Mouse (Mus musculus): ENCODE data around the gene Pick1. TPM values are rescaled to one million over a fixed set of nuclear protein-coding genes. Genes with fewer than 3 reads are reported as not detected.
A peak's percentile ranks its signal among the peaks of the same experiment; 100 is the strongest.
"Not testable (repeated sequence)": the region's sequence is repeated elsewhere in the genome, so short reads cannot be mapped to it uniquely, and the experiment has no call there.

Pick1 gene
- total RNA-seq, 2 experiments from 2014 or later = 55.7 to 57.8 TPM

- H3K4me3 ChIP-seq = no peak overlapping the region
- TF ChIP-seq CTCF (IDR thresholded peaks at IDR 0.05) = no peak
- DNase-seq (ENCODE audit: extremely low spot score in 1 of 2, low spot score in 2 of 2) = no peak
- intact Hi-C loops (cut with DNase I) = no loop called here
- peak overlapping the region; percentile 25; the same call in 1 of the 2 replicates for H3K27ac ChIP-seq
Observed at GRCm38 (mm10) chr15:79201491-79202150, 27.4 kb upstream of the Pick1 start.

GRCm38 (mm10) chr15:79202575-79202974, 26.4 kb upstream of the Pick1 start:
- no peak overlapping the region for H3K4me3 ChIP-seq
- intact Hi-C loops (cut with DNase I) = no loop called here
- DNase-seq (ENCODE audit: extremely low spot score in 1 of 2, low spot score in 2 of 2) = no peak
- H3K27ac ChIP-seq = peak overlapping the region; percentile 30; the same call in 1 of the 2 replicates
- TF ChIP-seq CTCF (IDR thresholded peaks at IDR 0.05) = no peak

- no peak for TF ChIP-seq CTCF (IDR thresholded peaks at IDR 0.05)
- intact Hi-C loops (cut with DNase I) = no loop called here
- Histone ChIP-seq H3K27ac (no peak overlapping the region), H3K4me3 (no peak overlapping the region)
- no peak for DNase-seq (ENCODE audit: extremely low spot score in 1 of 2, low spot score in 2 of 2)
Observed at GRCm38 (mm10) chr15:79208211-79208610, 20.8 kb upstream of the Pick1 start.

GRCm38 (mm10) chr15:79208758-79209439, 20.1 kb upstream of the Pick1 start:
- H3K27ac ChIP-seq = no peak overlapping the region; the same call in 1 of the 2 replicates
- peak in 1 of 2 experiments; percentile 36 for DNase-seq (ENCODE audit: extremely low spot score in 1 of 2, low spot score in 2 of 2)
- no peak overlapping the region for H3K4me3 ChIP-seq
- intact Hi-C loops (cut with DNase I) = no loop called here
- TF ChIP-seq CTCF (IDR thresholded peaks at IDR 0.05) = no peak

- intact Hi-C loops (cut with DNase I) = no loop called here
- DNase-seq (ENCODE audit: extremely low spot score in 1 of 2, low spot score in 2 of 2) = no peak
Observed at GRCm38 (mm10) chr15:79210357-79210756, 18.6 kb upstream of the Pick1 start.

GRCm38 (mm10) chr15:79212750-79213446, 16.1 kb upstream of the Pick1 start:
- intact Hi-C loops (cut with DNase I) = no loop called here
- H3K27ac ChIP-seq = peak overlapping the region; percentile 71
- no peak for DNase-seq (ENCODE audit: extremely low spot score in 1 of 2, low spot score in 2 of 2)
- TF ChIP-seq CTCF (IDR thresholded peaks at IDR 0.05) = no peak
- no peak overlapping the region for H3K4me3 ChIP-seq

More at GRCm38 (mm10) chr15:79210357-79210756, 18.6 kb upstream of the Pick1 start:
- Histone ChIP-seq H3K4me3 (no peak overlapping the region), H3K27ac (no peak overlapping the region)
- TF ChIP-seq CTCF (IDR thresholded peaks at IDR 0.05) = no peak

GRCm38 (mm10) chr15:79213591-79213990, 15.4 kb upstream of the Pick1 start:
- H3K4me3 ChIP-seq = no peak overlapping the region
- TF ChIP-seq CTCF (IDR thresholded peaks at IDR 0.05) = no peak
- intact Hi-C loops (cut with DNase I) = no loop called here
- DNase-seq (ENCODE audit: extremely low spot score in 1 of 2, low spot score in 2 of 2) = no peak
- H3K27ac ChIP-seq = peak overlapping the region; percentile 66

- DNase-seq (ENCODE audit: extremely low spot score in 1 of 2, low spot score in 2 of 2) = no peak
- Histone ChIP-seq H3K27ac (no peak overlapping the region), H3K4me3 (no peak overlapping the region)
- intact Hi-C loops (cut with DNase I) = no loop called here
- no peak for TF ChIP-seq CTCF (IDR thresholded peaks at IDR 0.05)
Observed at GRCm38 (mm10) chr15:79216191-79216590, 12.8 kb upstream of the Pick1 start.

- TF ChIP-seq CTCF (IDR thresholded peaks at IDR 0.05) = no peak
- no peak for DNase-seq (ENCODE audit: extremely low spot score in 1 of 2, low spot score in 2 of 2)
- intact Hi-C loops (cut with DNase I) = no loop called here
- H3K27ac ChIP-seq = no peak overlapping the region
- H3K4me3 ChIP-seq = no peak overlapping the region
Observed at GRCm38 (mm10) chr15:79219572-79219971, 9.4 kb upstream of the Pick1 start.

GRCm38 (mm10) chr15:79223641-79224040, 5.3 kb upstream of the Pick1 start:
- no peak overlapping the region for H3K4me3 ChIP-seq
- no peak for TF ChIP-seq CTCF (IDR thresholded peaks at IDR 0.05)
- intact Hi-C loops (cut with DNase I) = loop anchor here (10.0 kb wide), 1 partner anchor 431 kb away; the partner anchor contains the start of genes Cby1 and Fam227a
- no peak for DNase-seq (ENCODE audit: extremely low spot score in 1 of 2, low spot score in 2 of 2)
- H3K27ac ChIP-seq = 0 out of 2 replicates have a peak overlapping the region, but pooled peaks have one; percentile 44

GRCm38 (mm10) chr15:79224685-79225084, 4.3 kb upstream of the Pick1 start:
- intact Hi-C loops (cut with DNase I) = loop anchor here (10.0 kb wide), 1 partner anchor 430 kb away; the partner anchor contains the start of genes Cby1 and Fam227a
- TF ChIP-seq CTCF (IDR thresholded peaks at IDR 0.05) = peak; percentile 95
- peak; percentile 84 to 87 for DNase-seq (ENCODE audit: extremely low spot score in 1 of 2, low spot score in 2 of 2)
- no peak overlapping the region for H3K4me3 ChIP-seq
- peak overlapping the region; percentile 72 for H3K27ac ChIP-seq

GRCm38 (mm10) chr15:79225780-79226179, 3.2 kb upstream of the Pick1 start:
- not testable (repeated sequence) for H3K27ac ChIP-seq; H3K4me3 ChIP-seq; DNase-seq (ENCODE audit: extremely low spot score in 1 of 2, low spot score in 2 of 2)
- intact Hi-C loops (cut with DNase I) = loop anchor here (10.0 kb wide), 1 partner anchor 429 kb away; the partner anchor contains the start of genes Cby1 and Fam227a
